Mouse (Mus musculus): ENCODE data around the gene Nrd1. TPM values are rescaled to one million over a fixed set of nuclear protein-coding genes. Genes with fewer than 3 reads are reported as not detected.

The Nrd1 gene
- total and polyA plus RNA-seq, 2 experiments from 2014 or later: 35.0 to 63.5 TPM

DNA sequence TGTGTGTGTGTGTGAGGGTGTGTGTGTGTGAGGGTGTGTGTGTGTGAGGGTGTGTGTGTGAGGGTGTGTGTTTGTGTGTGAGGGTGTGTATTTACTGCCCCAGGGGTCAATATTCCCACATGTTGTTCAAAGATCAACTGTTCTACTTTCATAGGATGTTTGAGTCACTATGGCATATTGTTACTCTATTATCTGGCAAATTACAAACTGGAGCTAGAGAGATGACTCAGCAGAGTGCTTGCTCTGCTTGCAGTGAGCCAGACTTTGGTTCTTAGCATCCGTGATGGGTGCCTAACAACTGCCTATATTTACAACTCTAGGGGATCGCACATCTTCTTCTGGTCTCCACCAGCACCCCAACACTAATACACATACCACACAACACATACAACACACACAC, 29.4 kb downstream of the Nrd1 start:
- no peaks in the 10 kb centered on the region for H3K9me3 ChIP-seq (replicated peaks; ENCODE audit: control insufficient read depth, low read length)
- H3K27me3 ChIP-seq (ENCODE audit: control insufficient read depth, insufficient read depth, low read length): no peaks in the 10 kb centered on the region
- no peak overlapping the region for H3K9ac ChIP-seq (replicated peaks; ENCODE audit: low read depth, low read length)
- no peaks in the 10 kb centered on the region for H3K4me1 ChIP-seq (ENCODE audit: control insufficient read depth, insufficient read depth)
- DNase-seq (ENCODE audit: low spot score) (no peak), ATAC-seq (ENCODE audit: insufficient read depth, low read depth) (no peak)
- 96% methylated on average over 2 of the region's 2 CpGs for WGBS
- no peak overlapping the region for H3K4me2 ChIP-seq (ENCODE audit: low read depth, low read length)
- H3K27ac ChIP-seq (ENCODE audit: low read depth): no peak overlapping the region
- no peak overlapping the region for H3K4me3 ChIP-seq (ENCODE audit: low read depth, low read length)
- TF ChIP-seq EP300 (IDR thresholded peaks at IDR 0.05; ENCODE audit: low read depth) (no peak), CTCF (IDR thresholded peaks at IDR 0.05; ENCODE audit: low read depth) (no peak)
- peaks cover 54% of the 10 kb centered on the region for H3K36me3 ChIP-seq (replicated peaks; ENCODE audit: control insufficient read depth, insufficient read depth, low read length)

- no peaks in the 10 kb centered on the region for H3K9me3 ChIP-seq (replicated peaks; ENCODE audit: control insufficient read depth, low read length)
- WGBS: 96% methylated on average over 2 of the region's 2 CpGs
These were observed 29.8 kb downstream of the Nrd1 start for GRCm38 (mm10) chr4:109030266-109030665.

GRCm38 (mm10) chr4:109036327-109036726, 35.9 kb downstream of the Nrd1 start:
- Histone ChIP-seq H3K4me1 (ENCODE audit: control insufficient read depth, insufficient read depth) (no peaks in the 10 kb centered on the region), H3K27ac (ENCODE audit: low read depth) (no peak overlapping the region), H3K36me3 (replicated peaks; ENCODE audit: control insufficient read depth, insufficient read depth, low read length) (peaks cover 57% of the 10 kb centered on the region), H3K9me3 (replicated peaks; ENCODE audit: control insufficient read depth, low read length) (no peaks in the 10 kb centered on the region), H3K4me2 (ENCODE audit: low read depth, low read length) (no peak overlapping the region), H3K9ac (replicated peaks; ENCODE audit: low read depth, low read length) (no peak overlapping the region), H3K27me3 (ENCODE audit: control insufficient read depth, insufficient read depth, low read length) (no peaks in the 10 kb centered on the region), H3K4me3 (ENCODE audit: low read depth, low read length) (no peak overlapping the region)
- DNase-seq (ENCODE audit: low spot score) (no peak), ATAC-seq (ENCODE audit: insufficient read depth, low read depth) (no peak)
- TF ChIP-seq CTCF (IDR thresholded peaks at IDR 0.05; ENCODE audit: low read depth) (peak; percentile 57), EP300 (IDR thresholded peaks at IDR 0.05; ENCODE audit: low read depth) (no peak)

More at GRCm38 (mm10) chr4:109030266-109030665, 29.8 kb downstream of the Nrd1 start:
- H3K4me2 ChIP-seq (ENCODE audit: low read depth, low read length): no peak overlapping the region
- no peak overlapping the region for H3K9ac ChIP-seq (replicated peaks; ENCODE audit: low read depth, low read length)
- H3K4me3 ChIP-seq (ENCODE audit: low read depth, low read length): no peak overlapping the region
- H3K36me3 ChIP-seq (replicated peaks; ENCODE audit: control insufficient read depth, insufficient read depth, low read length): peaks cover 54% of the 10 kb centered on the region
- no peak for ATAC-seq (ENCODE audit: insufficient read depth, low read depth)
- no peaks in the 10 kb centered on the region for H3K27me3 ChIP-seq (ENCODE audit: control insufficient read depth, insufficient read depth, low read length)
- H3K27ac ChIP-seq (ENCODE audit: low read depth): no peak overlapping the region
- TF ChIP-seq CTCF (IDR thresholded peaks at IDR 0.05; ENCODE audit: low read depth) (no peak), EP300 (IDR thresholded peaks at IDR 0.05; ENCODE audit: low read depth) (no peak)
- no peak for DNase-seq (ENCODE audit: low spot score)
- H3K4me1 ChIP-seq (ENCODE audit: control insufficient read depth, insufficient read depth): no peaks in the 10 kb centered on the region

DNA sequence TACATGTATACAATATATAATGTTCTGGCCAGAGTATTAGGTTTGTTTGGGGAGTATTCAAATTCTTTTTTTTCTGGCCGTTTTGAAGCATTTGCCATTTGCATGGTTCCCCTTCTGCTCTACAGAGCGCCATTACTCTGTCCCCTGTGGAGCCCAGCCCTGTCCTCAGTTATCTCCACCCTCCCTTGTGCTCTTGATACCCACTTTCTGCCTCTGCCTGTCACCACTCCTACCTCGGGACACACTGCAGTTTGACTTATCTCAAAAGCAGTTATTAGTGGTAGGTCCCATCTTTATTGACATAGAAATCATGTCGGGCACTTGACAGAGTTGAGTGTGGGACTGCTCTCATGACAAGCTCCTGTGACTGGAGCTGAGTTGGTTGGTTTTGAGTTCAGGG, 42.3 kb downstream of the Nrd1 start:
- no peak for DNase-seq (ENCODE audit: low spot score)
- Histone ChIP-seq H3K4me2 (ENCODE audit: low read depth, low read length) (no peak overlapping the region), H3K4me3 (ENCODE audit: low read depth, low read length) (no peak overlapping the region), H3K36me3 (replicated peaks; ENCODE audit: control insufficient read depth, insufficient read depth, low read length) (peaks cover 81% of the 10 kb centered on the region), H3K4me1 (ENCODE audit: control insufficient read depth, insufficient read depth) (no peaks in the 10 kb centered on the region), H3K27me3 (ENCODE audit: control insufficient read depth, insufficient read depth, low read length) (no peaks in the 10 kb centered on the region), H3K9ac (replicated peaks; ENCODE audit: low read depth, low read length) (no peak overlapping the region), H3K9me3 (replicated peaks; ENCODE audit: control insufficient read depth, low read length) (no peaks in the 10 kb centered on the region), H3K27ac (ENCODE audit: low read depth) (no peak overlapping the region)
- TF ChIP-seq CTCF (IDR thresholded peaks at IDR 0.05; ENCODE audit: low read depth) (no peak), EP300 (IDR thresholded peaks at IDR 0.05; ENCODE audit: low read depth) (no peak)
- WGBS: 45% methylated on average over 4 of the region's 4 CpGs
- peak; percentile 69 for ATAC-seq (ENCODE audit: insufficient read depth, low read depth)

- no peak overlapping the region for H3K4me3 ChIP-seq (ENCODE audit: low read depth, low read length)
- no peak overlapping the region for H3K4me2 ChIP-seq (ENCODE audit: low read depth, low read length)
- TF ChIP-seq EP300 (IDR thresholded peaks at IDR 0.05; ENCODE audit: low read depth): no peak
- TF ChIP-seq CTCF (IDR thresholded peaks at IDR 0.05; ENCODE audit: low read depth): no peak
- no peaks in the 10 kb centered on the region for H3K9me3 ChIP-seq (replicated peaks; ENCODE audit: control insufficient read depth, low read length)
- no peak; the same call in 1 of the 2 replicates for ATAC-seq (ENCODE audit: insufficient read depth, low read depth)
- H3K9ac ChIP-seq (replicated peaks; ENCODE audit: low read depth, low read length): no peak overlapping the region
- no peak for DNase-seq (ENCODE audit: low spot score)
- WGBS: 46% methylated on average over 5 of the region's 5 CpGs
- 0 out of 2 replicates have a peak, but pooled peaks cover under 1% of the 10 kb centered on the region for H3K4me1 ChIP-seq (ENCODE audit: control insufficient read depth, insufficient read depth)
- no peak overlapping the region for H3K27ac ChIP-seq (ENCODE audit: low read depth)
- peaks cover 81% of the 10 kb centered on the region for H3K36me3 ChIP-seq (replicated peaks; ENCODE audit: control insufficient read depth, insufficient read depth, low read length)
- H3K27me3 ChIP-seq (ENCODE audit: control insufficient read depth, insufficient read depth, low read length): no peaks in the 10 kb centered on the region
These were observed 42.8 kb downstream of the Nrd1 start for GRCm38 (mm10) chr4:109043294-109043693.

GRCm38 (mm10) chr4:109043756-109044155, 43.3 kb downstream of the Nrd1 start:
- TF ChIP-seq EP300 (IDR thresholded peaks at IDR 0.05; ENCODE audit: low read depth) (no peak), CTCF (IDR thresholded peaks at IDR 0.05; ENCODE audit: low read depth) (no peak)
- Histone ChIP-seq H3K36me3 (replicated peaks; ENCODE audit: control insufficient read depth, insufficient read depth, low read length) (peaks cover 79% of the 10 kb centered on the region), H3K9me3 (replicated peaks; ENCODE audit: control insufficient read depth, low read length) (no peaks in the 10 kb centered on the region), H3K4me2 (ENCODE audit: low read depth, low read length) (no peak overlapping the region), H3K4me3 (ENCODE audit: low read depth, low read length) (no peak overlapping the region), H3K27me3 (ENCODE audit: control insufficient read depth, insufficient read depth, low read length) (no peaks in the 10 kb centered on the region), H3K27ac (ENCODE audit: low read depth) (no peak overlapping the region), H3K9ac (replicated peaks; ENCODE audit: low read depth, low read length) (no peak overlapping the region), H3K4me1 (ENCODE audit: control insufficient read depth, insufficient read depth) (0 out of 2 replicates have a peak, but pooled peaks cover 3% of the 10 kb centered on the region)
- DNase-seq (ENCODE audit: low spot score): no peak
- no peak for ATAC-seq (ENCODE audit: insufficient read depth, low read depth)
- 83% methylated on average over 5 of the region's 5 CpGs for WGBS

Measured in heart, postnatal 0 days (tissue).